Mouse (Mus musculus): ENCODE measurements around the gene Gale. TPM values are rescaled to one million over a fixed set of nuclear protein-coding genes. Genes with fewer than 3 reads are reported as not detected.

Gene Gale
- total and polyA plus RNA-seq, 3 experiments = 4.3 to 23.3 (median 10.9) TPM

GRCm38 (mm10) chr4:136004107-136004675, 40.7 kb downstream of the Gale start:
- Histone ChIP-seq H3K27me3 (ENCODE audit: insufficient read depth, low read length) (no peaks in the 10 kb centered on the region), H3K36me3 (replicated peaks) (peaks cover 77% of the 10 kb centered on the region), H3K4me1 (ENCODE audit: insufficient read depth, low read depth, low read length) (no peaks in the 10 kb centered on the region), H3K4me3 (ENCODE audit: low read depth, low read length) (no peak overlapping the region), H3K9me3 (replicated peaks) (no peaks in the 10 kb centered on the region)
- DNase-seq (ENCODE audit: low spot score) = no peak
- no peak for TF ChIP-seq GATA1 (IDR thresholded peaks at IDR 0.05; ENCODE audit: borderline replicate concordance, low read length)
- TF ChIP-seq TAL1 (conservative IDR thresholded peaks at IDR 0.05; ENCODE audit: low read depth, low read length) = no peak
- no peak for TF ChIP-seq CTCF (IDR thresholded peaks at IDR 0.05; ENCODE audit: low read depth, low read length)
- no peak for TF ChIP-seq POLR2AphosphoS5 (IDR thresholded peaks at IDR 0.05; ENCODE audit: insufficient replicate concordance, low read depth, low read length)
- TF ChIP-seq GATA2 (IDR thresholded peaks at IDR 0.05; ENCODE audit: borderline replicate concordance, low read depth, low read length) = no peak
- no peak for ATAC-seq (ENCODE audit: extremely low read depth, insufficient number of reproducible peaks, low FRiP score, poor library complexity, severe bottlenecking)

GRCm38 (mm10) chr4:136004921-136005320, 41.4 kb downstream of the Gale start:
- peaks cover 84% of the 10 kb centered on the region for H3K36me3 ChIP-seq (replicated peaks)

GRCm38 (mm10) chr4:136006821-136007220, 43.3 kb downstream of the Gale start:
- no peak for TF ChIP-seq CTCF (IDR thresholded peaks at IDR 0.05; ENCODE audit: low read depth, low read length)
- no peak for TF ChIP-seq GATA2 (IDR thresholded peaks at IDR 0.05; ENCODE audit: borderline replicate concordance, low read depth, low read length)
- no peak for TF ChIP-seq POLR2AphosphoS5 (IDR thresholded peaks at IDR 0.05; ENCODE audit: insufficient replicate concordance, low read depth, low read length)
- no peak for TF ChIP-seq GATA1 (IDR thresholded peaks at IDR 0.05; ENCODE audit: borderline replicate concordance, low read length)
- TF ChIP-seq TAL1 (conservative IDR thresholded peaks at IDR 0.05; ENCODE audit: low read depth, low read length) = no peak
- H3K36me3 ChIP-seq (replicated peaks) = peaks cover 95% of the 10 kb centered on the region
- H3K4me3 ChIP-seq (ENCODE audit: low read depth, low read length) = no peak overlapping the region
- no peak for ATAC-seq (ENCODE audit: extremely low read depth, insufficient number of reproducible peaks, low FRiP score, poor library complexity, severe bottlenecking)
- H3K9me3 ChIP-seq (replicated peaks) = no peaks in the 10 kb centered on the region
- peaks cover 3% of the 10 kb centered on the region; the same call in 1 of the 2 replicates for H3K4me1 ChIP-seq (ENCODE audit: insufficient read depth, low read depth, low read length)
- no peaks in the 10 kb centered on the region for H3K27me3 ChIP-seq (ENCODE audit: insufficient read depth, low read length)
- no peak for DNase-seq (ENCODE audit: low spot score)

More at GRCm38 (mm10) chr4:136004921-136005320, 41.4 kb downstream of the Gale start:
- Histone ChIP-seq H3K9me3 (replicated peaks) (no peaks in the 10 kb centered on the region), H3K4me3 (ENCODE audit: low read depth, low read length) (no peak overlapping the region), H3K4me1 (ENCODE audit: insufficient read depth, low read depth, low read length) (no peaks in the 10 kb centered on the region), H3K27me3 (ENCODE audit: insufficient read depth, low read length) (no peaks in the 10 kb centered on the region)
- ATAC-seq (ENCODE audit: extremely low read depth, insufficient number of reproducible peaks, low FRiP score, poor library complexity, severe bottlenecking) (no peak), DNase-seq (ENCODE audit: low spot score) (no peak)
- TF ChIP-seq TAL1 (conservative IDR thresholded peaks at IDR 0.05; ENCODE audit: low read depth, low read length) (no peak), POLR2AphosphoS5 (IDR thresholded peaks at IDR 0.05; ENCODE audit: insufficient replicate concordance, low read depth, low read length) (no peak), CTCF (IDR thresholded peaks at IDR 0.05; ENCODE audit: low read depth, low read length) (no peak), GATA2 (IDR thresholded peaks at IDR 0.05; ENCODE audit: borderline replicate concordance, low read depth, low read length) (no peak), GATA1 (IDR thresholded peaks at IDR 0.05; ENCODE audit: borderline replicate concordance, low read length) (no peak)

- Histone ChIP-seq H3K36me3 (replicated peaks) (peaks cover 93% of the 10 kb centered on the region), H3K4me1 (ENCODE audit: insufficient read depth, low read depth, low read length) (peaks cover 5% of the 10 kb centered on the region; the same call in 1 of the 2 replicates), H3K4me3 (ENCODE audit: low read depth, low read length) (no peak overlapping the region), H3K27me3 (ENCODE audit: insufficient read depth, low read length) (no peaks in the 10 kb centered on the region), H3K9me3 (replicated peaks) (no peaks in the 10 kb centered on the region)
- ATAC-seq (ENCODE audit: extremely low read depth, insufficient number of reproducible peaks, low FRiP score, poor library complexity, severe bottlenecking) (no peak), DNase-seq (ENCODE audit: low spot score) (no peak)
- TF ChIP-seq TAL1 (conservative IDR thresholded peaks at IDR 0.05; ENCODE audit: low read depth, low read length) (no peak), GATA1 (IDR thresholded peaks at IDR 0.05; ENCODE audit: borderline replicate concordance, low read length) (no peak), CTCF (IDR thresholded peaks at IDR 0.05; ENCODE audit: low read depth, low read length) (no peak), POLR2AphosphoS5 (IDR thresholded peaks at IDR 0.05; ENCODE audit: insufficient replicate concordance, low read depth, low read length) (no peak), GATA2 (IDR thresholded peaks at IDR 0.05; ENCODE audit: borderline replicate concordance, low read depth, low read length) (no peak)
Measured at GRCm38 (mm10) chr4:136008782-136009447, 45.4 kb downstream of the Gale start.

- Histone ChIP-seq H3K36me3 (replicated peaks) (peaks cover 91% of the 10 kb centered on the region), H3K4me1 (ENCODE audit: insufficient read depth, low read depth, low read length) (peaks cover 11% of the 10 kb centered on the region), H3K27me3 (ENCODE audit: insufficient read depth, low read length) (no peaks in the 10 kb centered on the region), H3K9me3 (replicated peaks) (no peaks in the 10 kb centered on the region), H3K4me3 (ENCODE audit: low read depth, low read length) (no peak overlapping the region)
- no peak for DNase-seq (ENCODE audit: low spot score)
- ATAC-seq (ENCODE audit: extremely low read depth, insufficient number of reproducible peaks, low FRiP score, poor library complexity, severe bottlenecking) = no peak
- no peak for TF ChIP-seq GATA2 (IDR thresholded peaks at IDR 0.05; ENCODE audit: borderline replicate concordance, low read depth, low read length)
- no peak for TF ChIP-seq GATA1 (IDR thresholded peaks at IDR 0.05; ENCODE audit: borderline replicate concordance, low read length)
- no peak for TF ChIP-seq CTCF (IDR thresholded peaks at IDR 0.05; ENCODE audit: low read depth, low read length)
- TF ChIP-seq POLR2AphosphoS5 (IDR thresholded peaks at IDR 0.05; ENCODE audit: insufficient replicate concordance, low read depth, low read length) = no peak
- TF ChIP-seq TAL1 (conservative IDR thresholded peaks at IDR 0.05; ENCODE audit: low read depth, low read length) = no peak
Measured at GRCm38 (mm10) chr4:136010586-136010985, 47.1 kb downstream of the Gale start.

- H3K36me3 ChIP-seq (replicated peaks) = peaks cover 71% of the 10 kb centered on the region
- no peak for TF ChIP-seq CTCF (IDR thresholded peaks at IDR 0.05; ENCODE audit: low read depth, low read length)
- no peak for TF ChIP-seq GATA1 (IDR thresholded peaks at IDR 0.05; ENCODE audit: borderline replicate concordance, low read length)
- no peak for TF ChIP-seq TAL1 (conservative IDR thresholded peaks at IDR 0.05; ENCODE audit: low read depth, low read length)
- TF ChIP-seq GATA2 (IDR thresholded peaks at IDR 0.05; ENCODE audit: borderline replicate concordance, low read depth, low read length) = no peak
- no peak for TF ChIP-seq POLR2AphosphoS5 (IDR thresholded peaks at IDR 0.05; ENCODE audit: insufficient replicate concordance, low read depth, low read length)
- no peaks in the 10 kb centered on the region for H3K9me3 ChIP-seq (replicated peaks)
- peaks cover 37% of the 10 kb centered on the region for H3K4me1 ChIP-seq (ENCODE audit: insufficient read depth, low read depth, low read length)
- no peak for ATAC-seq (ENCODE audit: extremely low read depth, insufficient number of reproducible peaks, low FRiP score, poor library complexity, severe bottlenecking)
- no peaks in the 10 kb centered on the region for H3K27me3 ChIP-seq (ENCODE audit: insufficient read depth, low read length)
- H3K4me3 ChIP-seq (ENCODE audit: low read depth, low read length) = no peak overlapping the region
- DNase-seq (ENCODE audit: low spot score) = no peak
Measured at GRCm38 (mm10) chr4:136016059-136016602, 52.6 kb downstream of the Gale start.

Other genes starting within 250 kb of the Gale start
- gene Il22ra1, start 235.6 kb upstream of the Gale start, total RNA-seq (2014; fragmentation: Nextera tagmentation) = not detected in 2 replicates
- 0.05 and 0.06 TPM in 2 replicates for gene Il22ra1, start 235.6 kb upstream of the Gale start, total RNA-seq (2017)
- not detected in 2 replicates for gene Il22ra1, start 235.6 kb upstream of the Gale start, polyA plus RNA-seq (2012)
- gene Myom3, start 204.0 kb upstream of the Gale start, total RNA-seq (2014; fragmentation: Nextera tagmentation) = not detected in 2 replicates
- gene Myom3, start 204.0 kb upstream of the Gale start, total RNA-seq (2017) = 0.06 and 0.11 TPM in 2 replicates
- gene Myom3, start 204.0 kb upstream of the Gale start, polyA plus RNA-seq (2012) = not detected in 2 replicates
- 355 and 418 TPM in 2 replicates for gene Srsf10, start 108.0 kb upstream of the Gale start, total RNA-seq (2014; fragmentation: Nextera tagmentation)
- gene Srsf10, start 108.0 kb upstream of the Gale start, total RNA-seq (2017) = 223 and 241 TPM in 2 replicates
- gene Srsf10, start 108.0 kb upstream of the Gale start, polyA plus RNA-seq (2012) = 299 and 339 TPM in 2 replicates
- gene Pnrc2, start 89.9 kb upstream of the Gale start, total RNA-seq (2014; fragmentation: Nextera tagmentation) = 264 and 272 TPM in 2 replicates
- gene Pnrc2, start 89.9 kb upstream of the Gale start, total RNA-seq (2017) = 159 and 197 TPM in 2 replicates
- gene Pnrc2, start 89.9 kb upstream of the Gale start, polyA plus RNA-seq (2012) = 7.7 and 7.9 TPM in 2 replicates
- 13.4 and 13.6 TPM in 2 replicates for gene Cnr2, start 68.3 kb upstream of the Gale start, total RNA-seq (2014; fragmentation: Nextera tagmentation)
- gene Cnr2, start 68.3 kb upstream of the Gale start, total RNA-seq (2017) = 28.2 and 30.6 TPM in 2 replicates
- 4.0 and 5.1 TPM in 2 replicates for gene Cnr2, start 68.3 kb upstream of the Gale start, polyA plus RNA-seq (2012)
- gene Fuca1, start 43.0 kb upstream of the Gale start, total RNA-seq (2014; fragmentation: Nextera tagmentation) = 32.8 and 66.2 TPM in 2 replicates
- gene Fuca1, start 43.0 kb upstream of the Gale start, total RNA-seq (2017) = 149 and 150 TPM in 2 replicates
- gene Fuca1, start 43.0 kb upstream of the Gale start, polyA plus RNA-seq (2012) = 13.9 and 16.9 TPM in 2 replicates
- gene Hmgcl, start 17.3 kb upstream of the Gale start, total RNA-seq (2014; fragmentation: Nextera tagmentation) = 19.1 and 22.2 TPM in 2 replicates
- gene Hmgcl, start 17.3 kb upstream of the Gale start, total RNA-seq (2017) = 38.0 and 39.1 TPM in 2 replicates
- 22.6 and 33.3 TPM in 2 replicates for gene Hmgcl, start 17.3 kb upstream of the Gale start, polyA plus RNA-seq (2012)
- gene Lypla2, start 8.9 kb downstream of the Gale start, total RNA-seq (2014; fragmentation: Nextera tagmentation) = 53.9 and 65.8 TPM in 2 replicates
- gene Lypla2, start 8.9 kb downstream of the Gale start, total RNA-seq (2017) = 28.5 and 34.1 TPM in 2 replicates
- 243 and 284 TPM in 2 replicates for gene Lypla2, start 8.9 kb downstream of the Gale start, polyA plus RNA-seq (2012)
- 26.1 and 34.9 TPM in 2 replicates for gene Pithd1, start 23.5 kb downstream of the Gale start, total RNA-seq (2014; fragmentation: Nextera tagmentation)
- 51.0 and 60.9 TPM in 2 replicates for gene Pithd1, start 23.5 kb downstream of the Gale start, total RNA-seq (2017)
- gene Pithd1, start 23.5 kb downstream of the Gale start, polyA plus RNA-seq (2012) = 41.0 and 71.7 TPM in 2 replicates
- gene Eloa, start 58.0 kb downstream of the Gale start, total RNA-seq (2014; fragmentation: Nextera tagmentation) = 108 and 113 TPM in 2 replicates
- 51.6 and 56.0 TPM in 2 replicates for gene Eloa, start 58.0 kb downstream of the Gale start, total RNA-seq (2017)
- gene Eloa, start 58.0 kb downstream of the Gale start, polyA plus RNA-seq (2012) = 9.7 and 12.9 TPM in 2 replicates
- gene Rpl11, start 89.7 kb downstream of the Gale start, total RNA-seq (2014; fragmentation: Nextera tagmentation) = 1,598 and 1,903 TPM in 2 replicates
- gene Rpl11, start 89.7 kb downstream of the Gale start, total RNA-seq (2017) = 563 and 967 TPM in 2 replicates
- 1,685 and 1,796 TPM in 2 replicates for gene Rpl11, start 89.7 kb downstream of the Gale start, polyA plus RNA-seq (2012)
- gene Id3, start 179.8 kb downstream of the Gale start, total RNA-seq (2014; fragmentation: Nextera tagmentation) = not detected in 2 replicates
- 0.22 TPM in 1 of 2 replicates, not detected in the other for gene Id3, start 179.8 kb downstream of the Gale start, total RNA-seq (2017)
- gene Id3, start 179.8 kb downstream of the Gale start, polyA plus RNA-seq (2012) = not detected in 2 replicates
- 29.9 and 70.3 TPM in 2 replicates for gene E2f2, start 208.7 kb downstream of the Gale start, total RNA-seq (2014; fragmentation: Nextera tagmentation)
- 14.1 and 16.3 TPM in 2 replicates for gene E2f2, start 208.7 kb downstream of the Gale start, total RNA-seq (2017)
- 45.6 and 45.9 TPM in 2 replicates for gene E2f2, start 208.7 kb downstream of the Gale start, polyA plus RNA-seq (2012)
- gene Asap3, start 242.6 kb downstream of the Gale start, total RNA-seq (2014; fragmentation: Nextera tagmentation) = 0.30 TPM in 1 of 2 replicates, not detected in the other
- 0.05 and 0.06 TPM in 2 replicates for gene Asap3, start 242.6 kb downstream of the Gale start, total RNA-seq (2017)
- 0.04 and 0.05 TPM in 2 replicates for gene Asap3, start 242.6 kb downstream of the Gale start, polyA plus RNA-seq (2012)

Data from G1E (cell line).